Mouse (Mus musculus): ENCODE results near the gene Msmb.

DNA sequence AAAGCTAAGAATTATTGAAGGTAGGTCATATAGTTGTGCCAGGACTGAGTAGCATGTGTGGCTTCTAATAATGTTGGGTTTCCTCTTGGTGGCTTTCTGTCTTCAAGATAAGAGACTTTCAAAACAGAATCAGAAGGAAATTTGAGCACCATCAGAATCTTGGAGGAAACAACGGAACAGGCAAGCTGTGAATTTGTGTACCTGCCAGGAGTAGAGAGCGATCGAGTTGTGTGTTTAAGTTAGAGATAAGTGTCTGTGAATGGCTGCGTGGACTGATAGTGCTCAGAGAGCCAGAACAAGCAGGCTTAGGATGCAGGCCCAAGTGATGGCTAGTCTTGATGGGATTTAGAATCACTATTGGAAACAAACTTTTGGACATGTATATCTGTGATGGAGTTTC is 10.0 kb upstream of the Msmb start:
- TF ChIP-seq CTCF (conservative IDR thresholded peaks at IDR 0.05; ENCODE audit: low read length) (no peak), NANOG (IDR thresholded peaks at IDR 0.05; ENCODE audit: borderline replicate concordance, low read length) (no peak), POU5F1 (IDR thresholded peaks at IDR 0.05; ENCODE audit: borderline replicate concordance, low read length) (no peak)
